Mouse (Mus musculus): ENCODE measurements around the gene Arid1b.

The Arid1b gene

DNA sequence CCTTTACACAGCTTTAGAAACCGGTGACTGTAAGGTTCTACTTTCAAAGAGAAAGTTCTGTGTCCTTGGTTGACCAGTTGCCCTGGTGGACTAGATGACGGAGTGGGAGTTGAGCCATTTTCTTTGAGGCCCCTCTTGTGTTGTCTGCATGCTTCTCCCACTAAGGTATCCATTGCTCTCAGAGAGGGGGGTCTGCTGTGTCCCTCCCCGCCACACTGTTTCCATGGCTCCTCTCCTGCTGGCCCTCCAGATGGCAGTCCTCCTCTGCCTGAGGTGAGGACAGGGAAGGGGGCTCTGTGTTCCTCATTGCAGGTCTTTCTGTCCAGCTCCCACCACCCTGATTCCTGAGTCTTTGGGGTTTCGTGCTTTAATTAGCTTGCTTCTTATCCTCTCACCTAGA is 62.5 kb downstream of the Arid1b start:
- DNase-seq (ENCODE audit: low read depth, low spot score), result no peak

DNA sequence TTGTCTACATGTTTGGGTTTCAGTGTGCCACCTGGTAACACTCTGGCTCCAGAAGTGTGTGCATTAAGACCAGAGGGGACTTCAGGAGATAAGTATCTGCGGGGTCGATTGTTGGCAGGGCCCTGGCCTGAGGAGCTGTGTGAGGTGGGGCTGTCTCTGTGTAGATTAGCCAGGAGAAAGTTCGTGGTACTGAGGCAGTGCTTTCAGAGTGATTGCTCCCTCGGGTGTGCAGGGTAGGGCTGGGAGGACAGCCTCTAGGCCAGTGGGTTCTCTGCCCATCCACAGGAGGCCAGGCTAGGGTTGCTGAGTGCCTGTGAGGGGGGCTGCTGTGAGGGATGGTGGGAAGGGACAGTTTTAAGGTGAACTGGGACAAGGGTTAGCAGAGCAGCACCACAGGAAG is 63.2 kb downstream of the Arid1b start:
- DNase-seq (ENCODE audit: low read depth, low spot score), result no peak

DNA sequence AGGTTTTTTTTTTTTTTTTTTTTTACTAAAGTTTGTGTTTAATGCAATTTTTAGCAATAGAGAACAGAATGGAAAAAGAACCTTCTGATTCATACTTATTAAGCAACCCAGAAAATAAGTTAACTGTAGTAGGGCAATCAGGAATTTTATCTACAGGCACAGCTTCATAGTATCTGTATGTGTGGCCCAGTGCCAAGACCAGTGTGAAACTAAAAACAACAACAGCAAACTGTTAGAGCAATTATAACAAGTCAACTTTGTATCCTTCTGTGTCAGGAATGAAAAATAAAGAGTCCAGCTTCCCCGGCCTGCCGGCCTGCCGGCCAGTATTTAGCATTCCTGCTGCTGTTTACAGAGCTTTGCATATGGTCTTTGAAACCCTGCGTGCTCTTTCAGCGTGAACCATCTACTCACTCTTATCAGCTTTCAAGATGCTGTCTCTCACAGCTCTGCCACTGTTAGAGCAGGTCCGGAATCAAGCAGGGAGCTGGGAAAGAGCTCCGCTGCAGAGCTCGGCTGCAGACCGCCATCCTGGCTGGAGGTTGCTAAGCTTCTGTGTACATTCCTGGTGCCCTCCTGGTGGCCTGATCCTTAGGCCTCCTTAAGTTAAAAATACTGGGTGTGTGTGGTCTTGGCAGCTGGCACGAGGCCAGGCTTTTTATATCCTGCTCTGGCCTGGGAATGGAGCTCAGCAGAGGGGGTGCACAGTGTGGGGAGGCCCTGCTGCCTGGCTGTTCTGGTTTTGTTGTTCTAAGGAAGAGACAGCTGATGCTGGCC is 64.0 kb downstream of the Arid1b start:
- DNase-seq (ENCODE audit: low read depth, low spot score), result peak; percentile 43

DNA sequence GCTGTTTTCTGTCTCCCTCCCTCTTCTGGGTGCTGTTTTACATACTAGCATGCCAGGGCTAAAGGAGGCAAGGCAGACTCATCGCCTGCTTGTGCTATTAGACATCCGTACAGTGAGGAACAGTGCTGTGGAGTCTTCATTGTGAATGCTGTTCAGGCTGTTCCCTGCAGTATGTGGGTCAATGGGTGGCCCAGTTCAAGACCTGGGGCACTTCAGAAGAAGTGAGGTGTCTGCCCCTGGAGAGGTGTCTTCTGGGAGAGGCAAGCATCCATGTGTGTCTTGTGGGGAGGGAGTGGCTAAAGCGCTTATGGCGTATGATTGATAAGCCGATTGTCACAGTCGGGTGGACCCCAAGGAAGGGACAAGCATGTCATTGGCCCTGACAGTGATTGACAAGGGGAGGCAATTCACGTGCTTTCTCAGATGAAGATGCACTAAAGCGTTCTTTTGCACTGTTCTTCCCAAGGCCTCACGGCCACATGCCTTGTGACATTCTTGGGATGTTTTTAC is 65.0 kb downstream of the Arid1b start:
- peak; percentile 15 for DNase-seq (ENCODE audit: low read depth, low spot score)

DNA sequence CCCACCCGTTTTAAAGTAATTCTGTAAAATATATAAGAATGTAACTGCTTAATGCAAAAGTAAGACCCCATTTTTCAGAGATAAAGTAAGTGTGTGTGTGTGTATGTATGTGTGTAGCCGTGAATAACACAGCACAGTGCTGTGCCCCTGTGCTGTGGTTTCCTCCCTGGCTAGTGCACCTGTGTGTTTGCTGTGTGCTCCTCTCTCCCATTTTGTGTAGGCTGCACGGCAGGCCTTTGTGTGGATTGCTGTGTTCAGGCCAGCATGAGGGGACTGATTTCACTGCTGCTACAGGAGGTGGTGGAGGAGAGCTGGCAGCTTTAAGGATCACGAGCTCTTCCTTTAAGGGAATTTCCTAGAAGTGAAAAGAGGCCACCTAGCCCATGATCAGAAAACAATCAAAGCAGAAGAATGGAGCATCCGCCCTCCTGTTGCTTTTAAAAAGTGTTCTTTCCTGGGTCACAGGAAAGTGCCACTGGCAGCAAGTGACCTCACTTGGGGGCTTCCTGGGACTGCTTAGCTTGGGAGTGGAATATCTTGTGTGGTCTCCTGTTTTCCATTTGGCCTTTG is 66.5 kb downstream of the Arid1b start:
- DNase-seq (ENCODE audit: low read depth, low spot score), result peak; percentile 79

DNA sequence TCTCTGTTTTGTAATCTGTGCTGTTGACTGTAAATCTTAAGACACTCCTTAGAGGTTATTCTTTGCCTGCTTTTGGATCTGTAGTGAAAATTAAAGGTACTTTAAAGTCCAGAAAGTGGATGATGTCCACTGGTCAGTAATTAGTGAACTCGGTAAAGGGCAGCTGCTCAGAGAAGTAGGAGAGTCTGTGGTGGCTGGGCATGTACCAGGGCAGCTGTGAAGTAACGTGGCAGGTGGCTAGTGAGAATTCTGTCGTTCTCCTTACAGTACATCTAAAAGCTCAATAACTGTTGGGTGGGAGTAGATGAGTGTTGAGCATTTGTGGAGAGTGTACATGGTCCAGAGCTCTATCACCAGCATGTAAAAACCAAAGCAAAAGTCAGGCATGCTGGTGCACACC is 67.1 kb downstream of the Arid1b start:
- no peak for DNase-seq (ENCODE audit: low read depth, low spot score)

DNA sequence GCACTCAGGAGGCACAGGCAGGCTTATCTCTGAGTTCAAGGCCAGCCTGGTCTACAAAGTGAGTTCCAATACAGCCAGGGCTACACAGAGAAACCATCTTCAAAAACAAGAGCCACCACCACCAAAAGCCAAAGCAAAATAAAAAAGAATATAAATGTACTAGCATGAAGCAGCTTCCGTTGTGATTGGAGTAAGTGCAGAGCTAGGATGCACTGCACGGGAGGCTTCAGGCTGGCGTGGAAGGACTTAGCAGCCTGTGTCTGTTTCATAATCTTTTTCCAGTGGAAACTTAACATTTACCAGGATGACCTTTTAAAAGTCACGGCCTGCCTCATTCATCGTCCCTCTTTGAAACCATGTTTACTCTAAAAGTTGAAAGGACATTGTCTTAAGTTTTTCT is 67.5 kb downstream of the Arid1b start:
- no peak for DNase-seq (ENCODE audit: low read depth, low spot score)

DNA sequence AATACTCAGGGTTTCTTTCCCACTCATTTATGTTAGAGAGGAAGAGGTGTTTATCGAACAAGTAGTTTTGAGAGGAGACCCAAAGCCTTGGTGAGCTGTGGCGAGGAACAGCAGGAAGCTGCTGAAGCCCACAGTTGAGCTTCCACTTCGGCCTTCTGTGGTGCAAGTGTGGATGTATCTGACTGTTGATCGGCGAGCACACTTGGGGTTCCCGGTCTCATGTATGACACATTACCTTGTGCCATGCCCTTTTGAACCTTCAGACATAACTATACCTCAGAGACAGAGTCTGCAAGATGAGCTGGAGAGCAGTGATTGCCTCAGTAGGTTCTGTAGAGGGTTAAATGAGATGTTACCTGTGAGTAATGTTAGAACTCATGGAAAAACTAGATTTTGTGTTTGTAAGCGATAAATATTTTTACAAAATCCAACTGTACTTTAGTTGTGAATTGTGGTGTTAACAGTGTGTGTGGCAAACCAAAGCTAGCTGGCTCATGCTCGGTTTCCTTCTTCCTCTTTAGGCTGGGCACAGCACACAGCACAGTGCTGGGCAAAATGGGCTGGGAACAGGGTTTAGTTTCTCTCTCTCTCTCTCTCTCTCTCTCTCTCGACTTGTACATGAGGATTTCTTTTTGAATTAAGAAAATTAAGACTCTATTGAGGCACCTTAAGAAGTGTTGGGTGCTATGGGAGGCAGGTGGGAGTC is 69.5 kb downstream of the Arid1b start:
- DNase-seq (ENCODE audit: low read depth, low spot score), result no peak

DNA sequence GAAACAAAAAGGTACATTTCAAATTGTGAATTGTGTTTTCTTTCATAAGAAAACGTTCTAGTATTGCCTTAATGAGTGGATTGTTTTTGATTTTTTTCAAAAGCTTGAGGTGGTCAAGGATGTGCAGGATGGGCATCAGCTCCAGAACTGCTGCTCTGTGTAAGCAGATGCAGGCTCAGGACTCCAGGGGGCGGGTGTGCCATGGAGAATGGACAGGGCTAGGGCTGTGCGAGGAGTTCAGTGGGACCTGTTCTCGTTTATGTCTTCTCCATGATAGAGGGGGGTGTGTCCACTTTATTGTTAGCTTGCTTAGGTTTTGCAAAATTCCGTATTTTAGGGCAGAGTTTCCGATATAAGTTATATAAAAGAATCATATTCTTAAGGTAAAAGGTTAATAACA is 70.6 kb downstream of the Arid1b start:
- peak; percentile 64 for DNase-seq (ENCODE audit: low read depth, low spot score)

DNA sequence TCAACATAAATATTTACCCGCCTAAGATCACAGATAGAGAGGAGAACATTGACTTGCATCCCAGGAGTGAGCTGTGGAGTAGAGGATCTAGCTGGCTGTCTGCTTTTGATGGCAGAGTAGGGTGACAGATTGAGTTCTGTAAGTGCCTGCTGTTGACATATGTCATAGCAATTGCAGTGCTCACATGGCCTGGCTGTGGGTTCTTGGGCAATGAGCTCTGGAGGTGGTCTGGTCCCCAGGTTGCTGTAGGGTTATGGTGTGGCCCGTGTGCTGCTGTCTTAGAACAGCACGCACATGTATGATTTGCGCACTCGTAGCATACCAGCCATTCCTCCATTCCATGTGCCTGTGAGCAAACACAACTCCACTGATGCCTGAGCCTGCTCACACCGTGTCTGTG is 71.1 kb downstream of the Arid1b start:
- no peak for DNase-seq (ENCODE audit: low read depth, low spot score)

DNA sequence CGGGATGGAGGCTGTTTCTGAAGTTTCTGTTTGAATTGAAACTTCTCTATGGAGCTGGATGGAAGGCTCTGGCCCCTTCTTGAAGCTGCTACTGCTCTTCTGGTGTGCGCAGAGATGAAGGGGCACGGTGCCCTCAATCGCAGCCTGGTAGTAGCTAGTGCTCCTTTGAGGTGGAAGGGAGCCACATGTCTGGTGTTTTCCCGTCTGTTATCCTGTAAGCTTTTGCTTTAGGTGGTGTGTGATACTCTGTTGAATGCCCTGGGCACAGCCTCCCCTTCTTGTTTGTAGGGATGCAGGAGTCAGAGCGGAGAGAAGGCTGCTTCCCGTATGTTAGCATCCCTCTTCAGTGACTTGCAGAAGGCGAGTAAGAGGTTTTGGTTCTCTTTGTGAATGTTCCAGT is 72.7 kb downstream of the Arid1b start:
- DNase-seq (ENCODE audit: low read depth, low spot score), result no peak

DNA sequence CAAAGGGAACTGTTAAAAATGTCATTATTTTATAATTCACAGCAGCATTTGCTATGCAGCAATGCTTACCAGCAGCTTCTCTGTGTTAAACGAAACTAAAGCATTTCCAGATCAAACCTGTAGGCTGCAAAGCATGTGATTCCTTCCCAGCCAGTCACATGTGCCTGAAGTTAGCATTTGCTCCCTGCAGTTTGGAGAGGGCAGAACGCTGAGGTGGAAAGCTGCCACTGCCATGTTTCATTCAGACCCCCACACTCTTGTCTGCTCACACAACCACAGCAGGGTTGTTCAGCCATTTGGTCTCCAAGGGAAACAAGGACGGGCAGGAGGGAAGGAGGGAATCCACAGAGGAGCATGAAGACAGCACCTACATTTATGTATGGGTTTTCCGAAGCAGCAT is 73.1 kb downstream of the Arid1b start:
- DNase-seq (ENCODE audit: low read depth, low spot score), result peak; percentile 48

DNA sequence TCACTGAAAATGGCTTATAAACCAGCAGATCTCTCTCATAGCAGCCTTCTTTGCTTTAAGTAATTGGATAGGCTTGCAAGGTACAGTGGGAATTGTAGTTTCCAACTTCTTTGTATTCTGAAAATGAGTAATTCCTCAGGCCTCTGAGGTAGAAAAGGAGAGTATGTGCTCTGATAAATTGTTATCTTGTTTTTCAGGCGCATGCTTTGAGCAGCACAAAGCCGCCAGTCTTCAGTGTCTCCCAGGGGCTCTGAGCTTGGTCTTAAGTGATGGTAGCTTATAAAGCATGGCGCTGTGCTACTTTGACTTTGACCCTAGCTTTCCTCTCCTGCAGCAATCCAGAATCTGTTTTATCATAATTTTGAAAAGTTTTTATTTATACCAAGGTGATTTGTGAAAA is 76.3 kb downstream of the Arid1b start:
- DNase-seq (ENCODE audit: low read depth, low spot score), result no peak

DNA sequence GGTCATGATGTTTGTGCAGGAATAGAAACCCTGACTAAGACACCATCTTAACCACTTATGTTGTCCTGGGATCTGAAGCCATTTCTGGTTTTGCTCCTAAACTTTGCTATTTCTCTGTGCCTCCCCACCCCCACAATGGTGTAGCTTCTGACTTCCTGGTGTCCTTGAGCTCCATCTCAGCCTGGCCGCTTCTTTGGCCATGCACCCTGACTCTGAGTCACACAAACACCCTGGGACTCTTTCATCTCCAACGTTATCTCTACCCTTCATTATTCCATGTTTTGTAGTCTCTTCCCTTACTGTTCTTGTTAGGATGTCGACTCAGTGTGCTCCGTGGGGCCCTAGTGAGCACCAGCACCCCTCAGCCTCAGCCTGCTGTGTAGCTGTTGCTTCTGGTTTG is 78.4 kb downstream of the Arid1b start:
- no peak for DNase-seq (ENCODE audit: low read depth, low spot score)

DNA sequence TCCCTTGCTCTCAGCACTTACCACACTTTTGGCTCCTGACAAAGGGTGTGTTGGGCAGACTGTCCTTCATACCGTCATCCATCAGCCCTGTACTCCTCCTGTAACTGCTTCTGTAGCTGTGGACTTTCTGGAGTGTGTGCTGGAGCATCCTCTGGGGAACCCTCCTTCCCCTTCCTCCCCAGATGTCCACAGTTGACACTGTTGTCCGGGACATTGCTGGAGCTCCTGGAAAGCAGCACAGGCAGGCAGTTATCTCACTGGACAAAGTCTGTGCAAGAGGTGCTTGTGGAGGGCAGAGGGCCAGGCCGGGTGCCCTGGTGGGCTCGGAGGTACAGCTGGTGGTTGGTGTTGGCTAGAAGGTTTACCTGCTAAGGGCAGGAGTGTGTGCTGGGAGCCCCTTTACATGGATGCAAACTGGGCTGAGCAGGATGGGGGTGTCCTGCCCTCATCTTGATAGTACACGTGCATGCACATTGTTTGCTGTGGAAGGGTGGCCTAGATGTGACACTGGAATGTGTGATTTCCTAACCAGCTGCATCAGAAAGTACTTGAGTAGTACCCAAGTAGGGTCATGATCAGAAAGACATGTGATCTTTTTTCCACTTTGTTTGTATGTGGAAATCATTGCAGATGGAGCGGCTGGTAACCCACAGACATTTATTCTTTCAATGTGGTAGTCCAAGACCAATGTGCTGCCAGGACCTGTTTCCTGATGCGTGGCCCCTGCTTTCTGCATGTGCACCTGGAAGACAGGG is 80.8 kb downstream of the Arid1b start:
- DNase-seq (ENCODE audit: low read depth, low spot score), result no peak

DNA sequence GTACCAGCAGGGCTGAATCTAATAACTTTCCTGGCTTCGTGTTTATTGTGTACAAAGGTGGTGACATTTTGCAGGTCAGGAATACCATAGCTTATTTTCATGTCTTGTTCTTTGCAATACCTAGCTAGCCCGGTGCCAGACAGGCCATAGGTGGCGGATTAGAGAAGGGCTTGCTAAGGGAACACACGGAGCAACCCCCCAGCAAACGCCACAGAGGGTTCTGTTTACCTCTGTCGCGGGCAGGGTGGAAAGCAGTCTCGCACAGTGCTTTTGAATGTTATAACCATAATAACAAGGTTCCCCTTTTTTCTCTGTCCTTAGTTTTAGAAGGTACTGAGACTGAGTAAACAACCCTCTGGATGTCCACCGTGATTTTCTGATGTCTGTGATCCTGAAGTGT is 83.9 kb downstream of the Arid1b start:
- no peak for DNase-seq (ENCODE audit: low read depth, low spot score)

DNA sequence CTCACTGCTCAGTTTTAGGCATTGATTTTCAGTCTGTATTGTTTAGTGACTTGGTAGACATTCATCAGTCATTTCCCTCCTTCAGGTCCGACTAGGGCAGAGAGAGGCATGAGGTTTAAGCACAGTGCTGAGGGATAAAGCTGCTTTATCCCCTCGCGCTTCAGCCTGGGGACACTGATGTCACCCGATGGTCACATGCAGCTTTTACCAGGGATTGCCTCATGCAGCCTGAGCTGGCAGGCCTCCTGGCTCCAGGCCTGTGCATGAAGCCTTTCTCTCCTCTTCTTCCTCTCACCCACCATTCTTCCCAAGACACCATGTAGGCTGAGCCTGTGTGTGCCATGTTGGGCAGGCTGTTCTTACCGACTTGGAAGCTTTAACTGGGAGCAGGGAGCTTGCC is 84.4 kb downstream of the Arid1b start:
- DNase-seq (ENCODE audit: low read depth, low spot score), result no peak

DNA sequence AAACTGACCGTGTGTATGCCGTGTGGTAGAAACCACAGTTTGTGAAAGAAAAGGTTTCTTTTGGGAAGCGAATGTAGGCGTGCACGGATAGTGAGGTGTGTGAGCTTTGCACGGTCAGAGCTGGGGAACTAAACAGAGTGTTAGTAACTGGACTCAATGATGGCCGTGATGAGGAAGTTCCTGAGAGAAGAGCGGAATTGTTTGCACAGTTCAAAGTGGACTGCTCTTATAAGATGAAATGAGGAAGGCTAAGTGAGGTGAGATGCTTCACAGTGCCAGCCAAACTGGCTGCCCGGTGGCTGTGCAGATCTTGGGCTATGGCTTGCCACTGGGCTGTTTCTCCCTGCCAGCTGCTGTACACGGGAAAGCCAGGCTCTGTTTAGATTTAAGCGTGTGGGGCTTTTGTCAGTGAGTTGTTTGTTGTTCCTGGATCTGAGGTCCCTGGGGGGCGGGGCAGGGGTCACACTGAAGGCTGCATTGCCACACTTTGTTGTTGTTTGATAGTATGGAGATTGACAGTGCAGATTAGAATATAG is 86.8 kb downstream of the Arid1b start:
- no peak for DNase-seq (ENCODE audit: low read depth, low spot score)

DNA sequence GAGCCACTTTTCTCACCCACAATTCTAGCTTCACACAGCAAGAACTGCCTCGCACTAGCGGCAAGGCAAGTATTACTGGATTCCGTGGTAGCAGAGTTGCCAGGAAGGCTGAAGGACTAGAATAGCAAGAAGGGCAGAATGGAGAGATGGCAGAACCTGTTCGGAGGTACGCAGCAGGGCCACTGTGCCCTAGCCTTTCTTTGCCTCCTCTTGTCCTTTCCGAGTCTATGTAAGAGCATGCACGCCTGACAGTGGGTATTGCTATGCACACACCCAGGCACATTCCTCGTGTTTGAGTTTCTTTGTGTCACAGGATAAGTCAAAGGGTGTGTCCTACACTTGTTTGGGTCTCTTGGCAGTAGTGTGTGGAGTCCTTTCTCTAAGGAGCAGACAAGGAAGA is 88.1 kb downstream of the Arid1b start:
- peak; percentile 81 for DNase-seq (ENCODE audit: low read depth, low spot score)

DNA sequence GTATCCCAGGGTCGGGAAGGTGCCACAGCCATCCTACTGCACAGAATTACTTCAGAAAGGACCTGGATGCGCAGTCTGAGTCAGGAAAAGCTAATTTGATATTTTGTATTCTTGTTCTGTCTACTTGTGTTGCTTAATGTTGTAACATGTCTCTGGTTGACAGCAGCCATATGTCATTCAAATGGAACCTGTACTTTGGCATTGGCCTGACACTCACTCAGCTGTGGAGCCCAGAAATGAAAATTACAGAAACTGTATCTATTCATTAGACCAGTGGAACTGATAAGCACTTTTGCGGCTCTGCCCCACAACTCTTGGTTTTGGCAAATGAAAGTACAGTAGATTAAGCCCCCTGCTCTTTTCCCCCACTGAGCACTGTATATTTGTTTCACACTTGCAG is 89.4 kb downstream of the Arid1b start:
- no peak for DNase-seq (ENCODE audit: low read depth, low spot score)

DNA sequence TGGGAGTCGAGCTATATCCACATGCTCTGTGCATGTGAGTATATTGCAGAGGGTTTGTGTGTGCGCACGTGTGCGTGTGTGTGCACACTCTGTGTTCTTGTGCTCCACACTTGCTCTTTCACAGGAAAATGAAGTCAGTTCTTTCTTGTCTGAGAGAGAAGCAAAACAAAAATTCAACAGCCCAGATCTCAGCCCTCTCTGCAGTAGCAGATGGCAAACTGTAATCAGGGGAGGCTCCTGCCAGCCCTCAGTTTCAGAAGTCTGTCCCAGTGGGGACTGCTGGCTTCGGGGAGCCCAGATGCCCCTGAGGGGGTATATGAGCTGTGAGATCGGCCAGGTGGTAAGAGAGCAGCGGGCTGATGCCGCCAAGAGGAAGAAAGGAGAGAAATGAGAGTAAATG is 90.0 kb downstream of the Arid1b start:
- DNase-seq (ENCODE audit: low read depth, low spot score), result no peak

DNA sequence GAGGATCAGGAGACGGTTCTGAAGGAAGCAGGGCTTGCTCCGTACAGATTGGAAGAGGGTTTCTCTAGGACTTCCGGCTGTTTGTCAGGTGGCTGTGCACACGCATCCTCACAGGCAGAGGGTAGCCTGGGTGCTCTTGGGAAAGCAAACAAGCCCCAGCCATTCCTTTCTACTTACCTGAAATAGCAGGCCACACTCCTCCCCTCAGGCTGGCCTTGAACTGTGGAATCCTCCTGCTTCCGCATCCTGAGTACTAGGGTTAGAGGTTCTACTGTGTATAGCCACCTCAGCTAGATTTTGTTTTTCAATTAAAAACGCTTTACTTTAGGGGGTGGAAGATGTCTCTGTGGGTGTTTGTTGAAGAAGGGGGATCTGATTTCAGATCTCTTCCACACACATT is 90.9 kb downstream of the Arid1b start:
- DNase-seq (ENCODE audit: low read depth, low spot score), result no peak
